Mouse (Mus musculus) neutrophil, adult 83 days (primary cell): ENCODE data around the gene Olfr959. TPM values are rescaled to one million over a fixed set of nuclear protein-coding genes. Genes with fewer than 3 reads are reported as not detected.

Experiments
- total RNA-seq, 2 experiments: library from RNA; stranded (reverse); gene quantifications; one replicate each; pipeline ENCODE4 v1.2.4; 2023

Gene Olfr959
- not detected for total RNA-seq

DNA sequence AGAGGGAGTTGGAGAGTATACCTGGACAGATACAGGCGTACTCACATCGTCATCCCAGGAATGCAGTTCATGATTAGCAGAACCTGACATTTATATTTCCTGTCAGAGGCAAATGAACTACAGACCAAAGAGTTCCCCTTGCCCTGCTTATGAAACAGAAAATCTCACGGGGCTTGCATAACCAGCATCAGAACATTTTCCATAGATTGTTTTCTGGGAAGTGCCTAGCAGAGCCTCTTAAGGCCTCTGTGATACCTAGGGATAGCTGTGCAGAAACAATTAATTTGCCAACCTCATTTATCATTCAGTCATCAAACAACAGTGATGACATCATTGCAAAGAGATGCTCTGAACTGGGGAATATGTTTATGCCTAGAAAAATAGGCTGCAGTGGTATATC is at the start of gene Olfr959:
Gene Olfr959 (minus strand): TSS at position 101 of the 400 bp plus-strand sequence.

DNA sequence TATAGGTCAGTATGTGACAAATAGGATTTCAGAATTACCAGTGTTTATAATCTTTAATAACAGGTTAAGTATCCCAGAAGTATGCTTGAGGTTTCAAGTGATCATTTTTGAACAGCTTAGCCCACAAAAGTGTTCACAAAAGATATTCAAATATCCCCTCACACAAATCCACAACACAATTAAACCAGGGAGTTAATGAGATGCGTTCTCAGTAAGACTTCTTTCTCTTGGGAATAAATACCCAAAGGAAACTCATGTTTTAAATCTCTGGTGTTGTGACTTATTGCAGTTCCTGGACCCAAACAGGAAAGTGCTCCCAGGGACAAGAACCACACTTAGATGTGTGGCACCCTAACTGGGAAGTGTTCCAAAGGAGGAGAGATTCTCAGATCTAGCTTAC is 45.7 kb upstream of the Olfr959 start, which contains the start of gene Olfr960:
Gene Olfr960 (plus strand): TSS at position 301 of the 400 bp plus-strand sequence.

GRCm38 (mm10) chr9:39610355-39610754 is 35.0 kb upstream of the Olfr959 start, which contains the start of gene Olfr148:
TSS of gene Olfr148 (plus strand) at chr9:39610655.

DNA sequence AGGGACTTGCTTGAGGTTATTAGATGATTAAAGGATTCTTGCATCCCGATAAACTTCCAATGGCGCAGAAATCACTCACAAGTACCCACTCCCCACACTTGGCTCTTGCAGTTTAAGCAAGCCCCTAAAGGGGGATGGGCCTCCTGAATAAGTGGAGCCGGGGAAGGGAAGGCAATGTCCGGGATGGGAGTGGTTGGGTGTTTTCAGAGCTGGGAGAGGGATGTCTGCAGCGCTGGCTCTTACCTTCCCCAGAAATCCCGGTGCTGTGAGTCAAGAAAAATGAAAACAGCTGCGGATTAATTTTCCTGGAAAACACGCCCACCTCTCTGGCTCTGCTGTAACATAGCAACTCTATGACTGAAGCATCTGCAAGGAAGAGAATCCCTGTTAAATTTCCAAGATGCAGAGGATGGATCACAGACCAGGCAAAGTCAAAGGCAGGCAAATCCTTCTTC is 28.7 kb upstream of the Olfr959 start, which contains the start of gene AW551984:
Gene AW551984 (minus strand): TSS at position 405 of the 455 bp plus-strand sequence.

DNA sequence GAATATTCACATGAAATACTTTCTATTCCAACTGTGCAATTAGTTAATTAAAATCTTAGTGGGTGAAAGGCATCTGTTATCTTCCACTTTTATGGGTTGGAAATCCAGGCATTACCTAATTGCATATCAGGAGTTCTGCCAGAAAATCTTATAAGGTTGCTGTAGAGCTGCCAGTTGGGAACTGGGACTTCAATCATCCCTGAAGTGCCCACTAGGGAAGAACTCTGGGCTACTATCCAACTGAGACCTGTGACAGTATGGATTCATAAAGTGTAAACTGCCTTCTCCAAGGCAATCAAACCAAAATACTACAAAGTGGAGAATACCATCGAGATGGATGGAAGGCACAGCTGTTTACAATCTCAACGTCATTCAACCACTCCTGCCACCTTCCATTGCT is 21.4 kb downstream of the Olfr959 start, which contains the start of gene Olfr958:
Gene Olfr958 (minus strand): TSS at position 109 of the 400 bp plus-strand sequence.

Other genes with a start within 250 kb of the Olfr959 start
- gene Olfr948, start 249.5 kb downstream of the Olfr959 start, total RNA-seq, result not detected
- not detected for gene Olfr951, start 188.2 kb downstream of the Olfr959 start, total RNA-seq
- gene Olfr952, start 148.4 kb downstream of the Olfr959 start, total RNA-seq, result not detected
- gene Olfr954, start 118.9 kb downstream of the Olfr959 start, total RNA-seq, result not detected
- not detected for gene Olfr955, start 103.6 kb downstream of the Olfr959 start, total RNA-seq
- not detected for gene Olfr44, start 81.6 kb downstream of the Olfr959 start, total RNA-seq
- not detected for gene Olfr957, start 59.8 kb downstream of the Olfr959 start, total RNA-seq
- not detected for gene Olfr958, start 21.5 kb downstream of the Olfr959 start, total RNA-seq
- gene AW551984, start 28.8 kb upstream of the Olfr959 start, total RNA-seq, result under 1 TPM in 1 of 2 experiments, not detected in 1; 0.09 TPM
- not detected for gene Olfr148, start 35.1 kb upstream of the Olfr959 start, total RNA-seq
- gene Olfr960, start 45.8 kb upstream of the Olfr959 start, total RNA-seq, result not detected
- gene Olfr961, start 69.5 kb upstream of the Olfr959 start, total RNA-seq, result not detected
- gene Olfr963, start 91.6 kb upstream of the Olfr959 start, total RNA-seq, result not detected
- gene Olfr149, start 131.5 kb upstream of the Olfr959 start, total RNA-seq, result not detected
- not detected for gene Olfr965, start 135.8 kb upstream of the Olfr959 start, total RNA-seq
- gene Olfr150, start 155.4 kb upstream of the Olfr959 start, total RNA-seq, result not detected
- not detected for gene Olfr967, start 170.7 kb upstream of the Olfr959 start, total RNA-seq
- gene Olfr968, start 207.7 kb upstream of the Olfr959 start, total RNA-seq, result not detected
- gene Olfr969, start 215.4 kb upstream of the Olfr959 start, total RNA-seq, result not detected
- not detected for gene Olfr970, start 233.3 kb upstream of the Olfr959 start, total RNA-seq